Mouse (Mus musculus): Measurements from ENCODE around the gene Med13l. TPM values are rescaled to one million over a fixed set of nuclear protein-coding genes. Genes with fewer than 3 reads are reported as not detected.

The Med13l gene
- polyA plus RNA-seq, 1 experiment from 2014 or later: 18.2 TPM

DNA sequence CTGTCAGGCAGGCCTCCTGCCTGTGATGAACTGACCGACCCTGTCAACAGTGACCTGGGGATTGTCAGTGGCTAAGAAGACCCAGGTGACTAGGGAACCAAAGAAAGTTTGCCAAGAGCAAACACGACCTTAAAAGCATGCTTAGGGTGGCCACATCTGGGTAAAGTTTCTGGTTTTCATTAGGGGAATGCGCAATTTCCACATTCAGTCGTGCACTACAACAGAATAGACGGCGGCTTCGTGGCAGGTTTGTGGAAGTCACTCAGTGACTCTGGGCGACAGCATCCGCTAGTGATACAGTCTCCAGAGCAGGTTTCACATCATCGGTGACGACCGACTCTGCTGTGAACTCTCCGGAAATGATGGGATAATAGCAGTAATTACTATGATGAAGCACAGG lies 34.0 kb upstream of the Med13l start:
- H3K27ac ChIP-seq: no peak overlapping the region
- no peak overlapping the region for H3K4me2 ChIP-seq (replicated peaks)
- WGBS: 27% methylated on average over 13 of the region's 13 CpGs
- no peak for ATAC-seq (ENCODE audit: insufficient number of reproducible peaks, insufficient read depth, low FRiP score, low TSS enrichment)
- H3K36me3 ChIP-seq: no peaks in the 10 kb centered on the region
- H3K4me1 ChIP-seq: peaks cover 26% of the 10 kb centered on the region
- no peak overlapping the region for H3K4me3 ChIP-seq
- H3K9me3 ChIP-seq: no peaks in the 10 kb centered on the region
- no peaks in the 10 kb centered on the region for H3K27me3 ChIP-seq
- no peak overlapping the region for H3K9ac ChIP-seq

DNA sequence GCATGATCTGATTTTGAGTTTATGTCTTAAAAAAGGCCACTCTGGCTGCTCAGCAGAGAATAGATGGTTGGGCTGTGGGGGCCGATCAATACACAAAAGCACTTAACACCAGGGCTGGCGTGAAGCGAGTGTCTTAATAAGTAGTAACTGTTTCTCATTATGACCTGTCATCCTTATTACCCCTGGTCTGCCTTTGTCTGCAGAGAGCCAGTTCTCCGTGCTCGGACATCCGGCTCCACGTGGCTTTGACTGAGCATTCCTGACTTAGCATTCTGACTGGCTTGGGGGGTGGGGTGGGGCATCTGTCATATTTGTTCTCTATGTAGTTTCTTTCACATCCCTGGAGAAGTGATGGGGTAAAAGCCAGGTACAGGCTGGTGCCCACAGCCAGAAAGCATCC lies 31.2 kb upstream of the Med13l start:
- H3K27me3 ChIP-seq: no peaks in the 10 kb centered on the region
- no peak overlapping the region for H3K4me3 ChIP-seq
- H3K27ac ChIP-seq: no peak overlapping the region
- peaks cover 41% of the 10 kb centered on the region for H3K4me1 ChIP-seq
- no peak overlapping the region for H3K9ac ChIP-seq
- H3K36me3 ChIP-seq: no peaks in the 10 kb centered on the region
- H3K4me2 ChIP-seq (replicated peaks): no peak overlapping the region
- 9% methylated on average over 7 of the region's 7 CpGs for WGBS
- no peak for ATAC-seq (ENCODE audit: insufficient number of reproducible peaks, insufficient read depth, low FRiP score, low TSS enrichment)
- H3K9me3 ChIP-seq: no peaks in the 10 kb centered on the region

DNA sequence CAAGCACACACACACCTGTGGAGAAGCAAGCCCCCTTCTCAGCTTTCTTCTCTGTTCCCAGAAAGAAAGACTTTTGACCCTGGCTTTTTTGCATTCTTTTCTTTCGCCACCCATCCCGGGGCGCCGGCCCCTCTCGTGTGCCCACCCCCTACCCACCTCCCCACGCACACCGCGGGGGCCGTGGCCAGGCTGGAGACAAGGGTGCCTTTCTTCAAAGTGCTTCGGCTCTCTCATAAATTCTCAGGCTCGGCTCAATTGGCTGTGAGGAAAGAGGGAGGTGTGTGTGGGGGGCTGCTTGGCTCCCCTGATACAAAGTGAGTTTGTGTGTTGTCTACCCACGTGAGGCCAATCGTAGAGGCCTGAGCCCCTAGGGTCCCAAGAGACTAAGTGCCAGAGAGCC lies 28.4 kb upstream of the Med13l start:
- H3K4me2 ChIP-seq (replicated peaks): 0 out of 2 replicates have a peak overlapping the region, but pooled peaks have one; percentile 10
- peaks cover 44% of the 10 kb centered on the region for H3K4me1 ChIP-seq
- no peaks in the 10 kb centered on the region for H3K36me3 ChIP-seq
- H3K9ac ChIP-seq: no peak overlapping the region
- no peak overlapping the region for H3K4me3 ChIP-seq
- 7% methylated on average over 13 of the region's 13 CpGs for WGBS
- H3K27ac ChIP-seq: no peak overlapping the region
- H3K27me3 ChIP-seq: no peaks in the 10 kb centered on the region; the same call in 1 of the 2 replicates
- ATAC-seq (ENCODE audit: insufficient number of reproducible peaks, insufficient read depth, low FRiP score, low TSS enrichment): no peak
- H3K9me3 ChIP-seq: no peaks in the 10 kb centered on the region

DNA sequence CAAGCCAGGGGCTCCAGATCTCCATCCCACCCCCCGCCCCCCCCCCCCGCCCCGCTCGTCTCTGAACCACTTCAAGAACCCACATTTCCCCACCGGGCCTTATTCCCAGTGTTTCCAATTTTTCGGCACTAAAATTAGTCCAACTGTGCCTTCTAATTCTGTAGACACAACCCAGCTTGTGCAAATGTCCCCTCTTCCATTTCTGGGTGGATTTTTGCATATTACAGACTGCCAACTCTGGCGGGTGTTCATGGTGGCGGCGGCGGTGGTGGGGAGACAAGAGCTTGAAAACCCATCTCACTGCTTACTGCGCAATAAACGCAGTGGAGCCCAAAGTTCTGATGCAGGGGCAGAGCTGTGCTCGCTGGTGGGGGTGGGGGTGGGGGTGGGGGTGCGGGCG lies 27.8 kb upstream of the Med13l start:
- Histone ChIP-seq H3K9ac (no peak overlapping the region), H3K4me3 (no peak overlapping the region), H3K4me1 (peaks cover 44% of the 10 kb centered on the region), H3K36me3 (no peaks in the 10 kb centered on the region), H3K27me3 (no peaks in the 10 kb centered on the region; the same call in 1 of the 2 replicates), H3K4me2 (replicated peaks) (0 out of 2 replicates have a peak overlapping the region, but pooled peaks have one; percentile 10), H3K9me3 (no peaks in the 10 kb centered on the region), H3K27ac (no peak overlapping the region)
- 29% methylated on average over 15 of the region's 15 CpGs for WGBS
- no peak for ATAC-seq (ENCODE audit: insufficient number of reproducible peaks, insufficient read depth, low FRiP score, low TSS enrichment)

DNA sequence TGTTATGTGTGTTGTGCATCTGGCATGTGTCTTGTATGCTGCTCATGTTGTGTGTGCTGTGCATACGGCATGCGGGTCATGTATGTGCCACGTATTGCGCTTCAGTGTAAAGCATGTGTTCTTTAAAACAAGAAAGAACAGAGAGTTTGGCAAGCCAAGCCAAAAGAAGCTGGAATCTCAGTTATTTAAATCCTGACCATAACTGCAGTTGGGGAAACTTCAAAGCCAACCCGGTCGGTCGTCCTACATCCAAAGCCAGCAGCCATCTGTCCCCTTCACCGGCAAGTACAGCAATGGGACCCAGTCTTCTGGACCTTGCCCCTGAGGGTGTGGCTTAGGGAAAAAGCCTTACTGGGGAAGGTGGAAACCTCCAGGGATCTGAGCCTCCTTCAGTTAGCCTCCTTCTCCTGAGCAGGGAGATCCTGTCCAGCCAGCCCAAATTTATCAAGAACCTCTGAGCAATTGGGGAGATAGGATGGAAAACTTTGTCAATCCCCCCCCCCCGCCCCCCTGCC lies 26.0 kb upstream of the Med13l start:
- WGBS: 57% methylated on average over 9 of the region's 9 CpGs
- H3K27me3 ChIP-seq: no peaks in the 10 kb centered on the region; the same call in 1 of the 2 replicates

DNA sequence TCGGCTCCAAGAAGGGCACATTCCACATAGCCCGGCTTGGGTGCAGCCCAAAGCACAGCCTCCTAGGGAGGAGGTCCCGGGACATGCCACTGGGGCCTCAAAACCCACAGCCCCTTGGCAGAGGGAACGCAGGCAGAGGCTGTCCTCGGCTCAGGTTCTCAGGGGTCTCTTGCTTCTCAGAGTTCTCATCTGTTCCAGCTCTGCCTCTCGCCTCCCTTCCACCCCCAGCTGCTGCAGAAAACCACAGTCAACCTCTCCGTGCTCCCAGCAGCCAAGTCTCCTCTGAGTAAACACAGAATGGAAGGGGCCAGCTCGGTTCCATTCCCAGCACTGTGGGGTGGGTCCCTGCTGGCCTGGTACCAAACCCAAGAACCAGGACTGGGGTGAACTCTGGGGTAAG lies 25.3 kb upstream of the Med13l start:
- H3K27me3 ChIP-seq: no peaks in the 10 kb centered on the region; the same call in 1 of the 2 replicates
- no peak overlapping the region for H3K4me2 ChIP-seq (replicated peaks)
- H3K4me3 ChIP-seq: no peak overlapping the region
- peaks cover 44% of the 10 kb centered on the region for H3K4me1 ChIP-seq
- no peaks in the 10 kb centered on the region for H3K9me3 ChIP-seq
- no peaks in the 10 kb centered on the region for H3K36me3 ChIP-seq
- WGBS: 32% methylated on average over 8 of the region's 8 CpGs
- H3K27ac ChIP-seq: peak overlapping the region; percentile 66
- no peak overlapping the region for H3K9ac ChIP-seq
- no peak for ATAC-seq (ENCODE audit: insufficient number of reproducible peaks, insufficient read depth, low FRiP score, low TSS enrichment)

More for the DNA sequence above, 26.0 kb upstream of the Med13l start:
- no peak for ATAC-seq (ENCODE audit: insufficient number of reproducible peaks, insufficient read depth, low FRiP score, low TSS enrichment)
- no peaks in the 10 kb centered on the region for H3K36me3 ChIP-seq
- no peak overlapping the region for H3K9ac ChIP-seq
- no peaks in the 10 kb centered on the region for H3K9me3 ChIP-seq
- no peak overlapping the region for H3K4me2 ChIP-seq (replicated peaks)
- H3K27ac ChIP-seq: peak overlapping the region; percentile 66; the same call in 1 of the 2 replicates
- peaks cover 46% of the 10 kb centered on the region for H3K4me1 ChIP-seq
- H3K4me3 ChIP-seq: no peak overlapping the region

DNA sequence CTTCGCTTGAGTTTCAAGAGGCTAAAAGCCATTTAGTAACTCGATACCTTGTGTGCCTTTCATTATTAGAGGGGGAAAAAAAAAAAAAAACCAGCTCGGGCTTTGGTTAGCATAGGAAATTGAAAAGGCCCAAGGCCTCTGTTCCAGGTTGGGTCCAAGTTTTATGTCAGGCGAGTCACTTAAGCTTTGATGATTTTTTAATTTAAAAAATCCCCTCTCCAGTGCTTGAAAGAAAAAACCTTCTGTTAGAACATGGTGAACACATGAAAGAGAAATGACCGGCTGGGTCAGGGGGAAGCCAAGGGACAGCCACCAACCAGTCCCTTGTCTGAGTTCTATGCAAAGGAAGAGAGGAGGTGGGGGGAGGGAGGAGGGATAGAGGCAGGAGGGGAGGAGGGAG lies 22.0 kb upstream of the Med13l start:
- no peak overlapping the region for H3K4me2 ChIP-seq (replicated peaks)
- ATAC-seq (ENCODE audit: insufficient number of reproducible peaks, insufficient read depth, low FRiP score, low TSS enrichment): no peak
- no peak overlapping the region for H3K4me3 ChIP-seq
- H3K27me3 ChIP-seq: no peaks in the 10 kb centered on the region; the same call in 1 of the 2 replicates
- no peaks in the 10 kb centered on the region for H3K9me3 ChIP-seq
- no peak overlapping the region for H3K9ac ChIP-seq
- 10% methylated on average over 5 of the region's 5 CpGs for WGBS
- H3K27ac ChIP-seq: peak overlapping the region; percentile 58
- H3K36me3 ChIP-seq: no peaks in the 10 kb centered on the region
- peaks cover 32% of the 10 kb centered on the region for H3K4me1 ChIP-seq

DNA sequence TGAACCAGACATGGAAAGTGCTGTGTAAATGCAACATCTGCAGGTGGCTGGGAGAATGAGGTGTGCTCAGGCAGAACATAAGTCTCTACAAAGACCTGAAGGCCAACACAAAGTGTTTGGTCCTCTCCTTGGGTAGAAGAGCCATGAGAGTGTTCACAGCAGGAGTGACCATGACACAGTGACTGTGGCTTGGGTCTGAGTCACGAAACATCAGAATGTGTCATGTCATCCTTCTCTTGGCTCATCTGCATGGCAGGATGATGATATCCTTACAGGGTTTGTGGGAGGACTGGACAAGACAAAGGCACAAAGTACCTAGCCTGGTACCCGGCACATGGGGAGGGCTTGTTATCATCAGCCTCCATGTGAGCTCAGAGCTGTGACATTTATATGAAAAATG lies 16.7 kb upstream of the Med13l start:
- Histone ChIP-seq H3K4me2 (replicated peaks) (no peak overlapping the region), H3K36me3 (no peaks in the 10 kb centered on the region), H3K9ac (no peak overlapping the region), H3K27me3 (no peaks in the 10 kb centered on the region), H3K4me1 (peaks cover 2% of the 10 kb centered on the region; the same call in 1 of the 2 replicates), H3K4me3 (no peak overlapping the region), H3K9me3 (no peaks in the 10 kb centered on the region), H3K27ac (no peak overlapping the region)
- 83% methylated on average over 2 of the region's 2 CpGs for WGBS
- no peak for ATAC-seq (ENCODE audit: insufficient number of reproducible peaks, insufficient read depth, low FRiP score, low TSS enrichment)

DNA sequence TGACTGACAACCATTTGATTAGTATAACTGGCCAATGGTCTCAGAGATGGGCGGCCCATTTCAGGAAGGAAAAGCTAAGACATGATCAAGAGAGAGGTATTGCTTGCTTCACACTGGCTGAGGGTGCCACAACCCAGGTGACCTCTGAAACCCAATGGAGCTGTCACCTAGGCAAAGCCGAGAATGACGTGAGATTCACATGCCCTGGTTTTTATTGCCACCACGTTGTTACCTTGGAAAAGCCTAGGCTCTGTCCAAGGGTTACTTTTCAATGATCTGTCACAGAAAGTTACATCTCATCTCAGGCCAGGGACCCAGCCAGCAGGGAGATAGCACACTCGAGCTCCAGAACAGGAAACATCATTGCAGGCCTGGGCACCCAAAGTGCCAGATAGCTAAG lies 10.0 kb upstream of the Med13l start:
- Histone ChIP-seq H3K4me1 (0 out of 2 replicates have a peak, but pooled peaks cover 5% of the 10 kb centered on the region), H3K4me2 (replicated peaks) (no peak overlapping the region), H3K27me3 (no peaks in the 10 kb centered on the region), H3K36me3 (no peaks in the 10 kb centered on the region), H3K4me3 (no peak overlapping the region), H3K27ac (no peak overlapping the region), H3K9me3 (peaks cover 3% of the 10 kb centered on the region; the same call in 1 of the 2 replicates), H3K9ac (no peak overlapping the region)
- no peak for ATAC-seq (ENCODE audit: insufficient number of reproducible peaks, insufficient read depth, low FRiP score, low TSS enrichment)
- WGBS: 75% methylated on average over 5 of the region's 5 CpGs

DNA sequence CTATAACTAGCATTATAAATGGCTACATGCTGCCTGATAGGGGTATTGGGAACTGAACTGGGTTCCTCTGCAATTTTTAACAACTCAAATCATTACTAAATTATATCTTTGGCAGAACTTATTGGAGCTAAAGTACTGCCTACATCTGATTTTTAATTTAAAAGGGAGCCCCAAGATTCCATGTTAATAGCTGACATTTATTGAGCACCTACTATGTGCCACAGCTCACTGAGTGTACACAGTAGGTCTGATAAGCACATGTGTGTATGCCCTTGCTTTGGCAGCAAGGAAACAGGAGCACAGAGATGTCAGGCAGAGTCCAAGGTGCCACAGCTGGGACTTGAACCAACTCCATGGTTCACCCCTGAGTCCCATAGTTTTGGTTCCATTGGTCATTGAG lies 7.2 kb upstream of the Med13l start:
- Histone ChIP-seq H3K4me1 (peaks cover 16% of the 10 kb centered on the region; the same call in 1 of the 2 replicates), H3K9ac (no peak overlapping the region), H3K36me3 (no peaks in the 10 kb centered on the region), H3K9me3 (peaks cover 4% of the 10 kb centered on the region; the same call in 1 of the 2 replicates), H3K4me3 (no peak overlapping the region), H3K4me2 (replicated peaks) (no peak overlapping the region), H3K27me3 (0 out of 2 replicates have a peak, but pooled peaks cover 2% of the 10 kb centered on the region), H3K27ac (no peak overlapping the region)
- no peak for ATAC-seq (ENCODE audit: insufficient number of reproducible peaks, insufficient read depth, low FRiP score, low TSS enrichment)

DNA sequence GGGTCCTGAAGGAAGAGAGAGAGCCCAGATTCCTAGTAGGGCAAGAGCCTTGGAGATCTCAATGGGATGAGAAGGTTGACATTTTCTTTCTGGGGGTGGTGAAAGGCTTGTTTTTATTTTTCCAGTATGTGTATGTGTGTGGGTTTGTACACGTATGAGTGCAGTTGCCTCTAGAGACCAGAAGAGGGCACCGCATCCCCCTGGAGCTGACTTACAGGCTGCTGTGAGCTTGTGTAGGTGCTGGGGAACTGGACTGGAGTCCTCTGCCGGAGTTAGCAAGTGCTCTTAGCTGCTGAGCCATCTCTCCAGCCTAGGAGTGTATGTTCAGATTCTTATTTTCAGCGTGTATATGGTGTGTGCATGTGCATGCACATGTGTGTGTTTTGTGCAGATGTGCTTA lies 5.2 kb upstream of the Med13l start:
- Histone ChIP-seq H3K27ac (no peak overlapping the region), H3K27me3 (0 out of 2 replicates have a peak, but pooled peaks cover 2% of the 10 kb centered on the region), H3K9me3 (peaks cover 4% of the 10 kb centered on the region; the same call in 1 of the 2 replicates), H3K9ac (no peak overlapping the region), H3K4me1 (peaks cover 11% of the 10 kb centered on the region; the same call in 1 of the 2 replicates), H3K4me3 (no peak overlapping the region), H3K4me2 (replicated peaks) (no peak overlapping the region), H3K36me3 (no peaks in the 10 kb centered on the region)
- no peak for ATAC-seq (ENCODE audit: insufficient number of reproducible peaks, insufficient read depth, low FRiP score, low TSS enrichment)
- 96% methylated on average over 4 of the region's 4 CpGs for WGBS

DNA sequence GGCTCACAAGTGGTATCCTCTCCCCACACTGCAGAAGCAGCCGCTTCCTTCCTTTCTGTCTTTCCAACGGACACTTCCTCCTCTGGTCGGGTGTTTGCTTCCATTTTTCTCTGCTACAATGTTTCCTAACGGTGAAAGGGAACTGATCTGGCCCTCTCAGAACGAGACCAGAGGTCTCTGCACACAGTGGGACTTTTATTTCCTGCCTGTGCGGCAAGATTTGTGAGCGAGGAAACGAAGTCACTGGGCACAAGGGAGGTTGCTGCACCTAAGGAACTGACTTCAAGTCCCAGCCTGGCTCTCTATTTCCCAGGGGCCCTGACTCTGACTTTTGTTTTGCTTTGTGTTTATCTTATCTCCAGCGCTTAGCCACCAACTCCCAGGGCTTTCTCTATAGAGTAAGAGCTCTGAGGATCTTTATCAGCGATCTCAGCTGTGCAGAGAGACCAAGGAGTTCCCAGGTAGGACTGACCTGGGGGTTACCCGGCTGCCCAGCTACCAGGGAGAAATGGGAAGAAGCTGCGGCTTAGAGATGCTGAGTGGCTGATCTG lies 4.0 kb upstream of the Med13l start:
- Histone ChIP-seq H3K27me3 (0 out of 2 replicates have a peak, but pooled peaks cover 2% of the 10 kb centered on the region), H3K9ac (no peak overlapping the region), H3K27ac (no peak overlapping the region), H3K9me3 (peaks cover 4% of the 10 kb centered on the region; the same call in 1 of the 2 replicates), H3K4me2 (replicated peaks) (no peak overlapping the region), H3K36me3 (no peaks in the 10 kb centered on the region), H3K4me3 (no peak overlapping the region), H3K4me1 (peaks cover 11% of the 10 kb centered on the region; the same call in 1 of the 2 replicates)
- WGBS: 16% methylated on average over 12 of the region's 12 CpGs
- ATAC-seq (ENCODE audit: insufficient number of reproducible peaks, insufficient read depth, low FRiP score, low TSS enrichment): no peak

All from embryonic facial prominence, embryonic 12.5 days (tissue).